Mouse (Mus musculus) kidney, embryonic 15.5 days (tissue): ENCODE measurements at regions not wholly inside any gene's neighbourhood (a gene's known extent, or its start where the extent isn't known, plus 50 kb on each side); places are given as distances from the start of the nearest gene placed in this dataset.

ENCODE experiments used
- ATAC-seq: fragments of 200-750 bp; cut with Nextera tagmentation; replicated peaks from 2 replicates; pipeline ENCODE4 v1.8.0; 2017; ENCODE audit warnings: moderate TSS enrichment; ENCODE audit not compliant: low FRiP score
- H3K27ac ChIP-seq: fragments of 300-500 bp; sonication (generic); 2 replicates; pipeline ENCODE4 v1.5.1; 2015; ENCODE audit warnings: mild to moderate bottlenecking, inconsistent platforms
- H3K27me3 ChIP-seq: fragments of 300-500 bp; sonication (generic); 2 replicates; pipeline ENCODE4 v1.6.1; 2015; ENCODE audit warnings: inconsistent platforms
- H3K36me3 ChIP-seq: fragments of 300-500 bp; sonication (generic); 2 replicates; pipeline ENCODE4 v1.6.1; 2015; ENCODE audit warnings: inconsistent platforms
- H3K4me1 ChIP-seq: fragments of 300-500 bp; sonication (generic); 2 replicates; pipeline ENCODE4 v1.6.1; 2015; ENCODE audit warnings: inconsistent platforms
- H3K4me2 ChIP-seq: fragments of 300-500 bp; sonication (generic); 2 replicates; pipeline ENCODE4 v1.6.1; 2015; ENCODE audit warnings: moderate library complexity, mild to moderate bottlenecking, inconsistent platforms
- H3K4me3 ChIP-seq: fragments of 300-500 bp; sonication (generic); replicated peaks from 2 replicates; pipeline ENCODE4 v1.5.1; 2015; ENCODE audit warnings: mild to moderate bottlenecking, inconsistent platforms
- H3K9ac ChIP-seq: fragments of 300-500 bp; sonication (generic); 2 replicates; pipeline ENCODE4 v1.6.1; 2015; ENCODE audit warnings: mild to moderate bottlenecking, inconsistent platforms
- H3K9me3 ChIP-seq: fragments of 300-500 bp; sonication (generic); replicated peaks from 2 replicates; pipeline ENCODE4 v1.6.1; 2016; ENCODE audit warnings: inconsistent platforms
- WGBS: fragments of 180-500 bp; shearing (Covaris S2); methylation state at CpG from one replicate; pipeline ENCODE4 v1.1.7; 2015; ENCODE audit warnings: mixed read lengths; 5-methylcytosine and 5-hydroxymethylcytosine counted together

DNA sequence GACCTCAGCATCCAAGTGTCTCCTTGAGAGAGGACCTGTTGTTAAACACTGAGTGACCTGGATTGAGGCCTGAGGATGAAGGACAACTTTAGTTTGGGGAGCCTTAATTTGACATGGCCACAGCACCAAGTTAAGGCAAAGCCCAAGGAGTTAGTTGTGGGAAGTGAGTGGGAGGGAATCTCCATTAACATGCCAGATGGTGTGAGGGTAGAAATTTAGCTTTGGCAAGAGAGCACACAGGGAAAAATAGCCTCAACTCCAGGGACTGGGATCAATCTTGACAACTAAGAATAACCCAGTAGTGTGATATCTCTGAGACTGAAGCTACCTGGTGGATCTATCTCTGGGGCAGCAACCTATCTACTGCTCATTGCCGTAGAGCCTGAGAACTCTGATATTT, 105.4 kb downstream of the Ahr start:
- no peaks in the 10 kb centered on the region for H3K9me3 ChIP-seq
- no peak for ATAC-seq
- no peak overlapping the region for H3K4me3 ChIP-seq
- H3K4me2 ChIP-seq, result no peak overlapping the region
- H3K27me3 ChIP-seq, result no peaks in the 10 kb centered on the region
- H3K27ac ChIP-seq, result no peak overlapping the region
- H3K9ac ChIP-seq, result no peak overlapping the region
- WGBS, result 95% methylated on average over 1 of the region's 1 CpGs
- H3K36me3 ChIP-seq, result no peaks in the 10 kb centered on the region
- no peaks in the 10 kb centered on the region for H3K4me1 ChIP-seq

DNA sequence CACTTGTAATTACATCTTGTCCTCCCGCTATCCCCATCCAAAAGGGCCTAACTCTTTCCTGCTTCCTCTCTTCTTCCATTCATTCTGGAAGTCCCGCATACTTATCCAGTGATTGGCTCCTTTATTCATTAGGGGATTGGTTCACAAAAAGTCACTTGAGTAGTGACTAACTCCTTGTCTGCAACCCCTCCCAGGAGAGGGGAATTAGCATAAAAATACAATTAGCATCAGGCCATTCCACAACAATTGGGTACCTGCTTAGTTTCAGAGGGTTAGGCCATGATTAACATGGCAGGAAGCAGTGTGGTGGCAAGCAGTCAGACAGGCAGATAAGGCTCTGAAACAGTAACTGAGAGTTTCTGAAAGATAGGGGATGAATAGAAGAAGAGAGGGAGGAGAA, 115.6 kb downstream of the Ahr start:
- no peak overlapping the region for H3K9ac ChIP-seq
- H3K4me3 ChIP-seq, result no peak overlapping the region
- 87% methylated on average over 2 of the region's 2 CpGs for WGBS
- H3K4me2 ChIP-seq, result no peak overlapping the region
- H3K27ac ChIP-seq, result no peak overlapping the region
- H3K36me3 ChIP-seq, result no peaks in the 10 kb centered on the region
- no peaks in the 10 kb centered on the region for H3K4me1 ChIP-seq
- no peaks in the 10 kb centered on the region for H3K9me3 ChIP-seq
- H3K27me3 ChIP-seq, result no peaks in the 10 kb centered on the region
- no peak for ATAC-seq

DNA sequence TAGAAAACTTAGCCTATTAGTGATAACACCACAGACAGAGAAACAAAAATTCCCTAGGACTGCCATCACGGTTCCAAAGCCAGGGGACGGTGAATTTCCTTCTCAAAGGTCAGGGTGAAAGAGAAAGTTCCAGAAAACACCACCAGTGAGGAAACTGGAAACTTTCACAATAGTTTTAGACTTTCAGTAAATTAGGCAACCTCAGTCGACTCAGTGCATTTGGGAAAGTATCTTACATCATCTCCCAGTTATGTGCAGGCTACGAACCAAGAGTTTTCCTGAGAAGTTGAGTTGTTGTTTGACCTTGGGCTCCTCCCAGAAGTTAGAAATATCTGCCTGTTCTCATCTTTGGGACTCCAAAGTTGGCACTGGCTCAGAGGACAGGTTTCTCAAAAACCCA, 116.9 kb downstream of the Ahr start:
- no peak overlapping the region for H3K4me3 ChIP-seq
- H3K9ac ChIP-seq, result no peak overlapping the region
- no peak overlapping the region for H3K4me2 ChIP-seq
- no peak overlapping the region for H3K27ac ChIP-seq
- no peaks in the 10 kb centered on the region for H3K9me3 ChIP-seq
- H3K27me3 ChIP-seq, result no peaks in the 10 kb centered on the region
- no peaks in the 10 kb centered on the region for H3K4me1 ChIP-seq
- WGBS, result 72% methylated on average over 4 of the region's 4 CpGs
- ATAC-seq, result no peak
- H3K36me3 ChIP-seq, result no peaks in the 10 kb centered on the region

DNA sequence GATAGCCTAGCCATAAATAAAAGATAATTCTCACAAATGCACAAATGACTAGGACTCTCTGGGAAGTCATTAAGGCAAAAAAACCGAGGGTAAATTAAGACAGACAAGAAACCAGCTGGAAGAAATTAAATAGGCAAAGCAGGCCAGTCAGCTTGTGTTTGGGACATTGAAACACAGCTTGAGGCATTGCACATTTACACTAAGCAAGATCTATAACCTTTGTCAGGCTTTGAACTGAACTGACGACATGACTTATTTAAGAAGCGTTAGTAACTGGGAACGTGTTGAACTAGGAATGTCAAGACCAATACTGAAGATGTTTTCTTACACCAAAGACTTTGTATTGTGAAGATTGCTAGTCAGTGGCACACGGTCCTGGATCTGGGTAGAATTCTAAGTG, 118.3 kb downstream of the Ahr start:
- no peak overlapping the region for H3K27ac ChIP-seq
- no peaks in the 10 kb centered on the region for H3K4me1 ChIP-seq
- no peaks in the 10 kb centered on the region for H3K36me3 ChIP-seq
- ATAC-seq, result no peak
- H3K9ac ChIP-seq, result no peak overlapping the region
- WGBS, result 54% methylated on average over 5 of the region's 5 CpGs
- H3K9me3 ChIP-seq, result no peaks in the 10 kb centered on the region
- H3K4me3 ChIP-seq, result no peak overlapping the region
- no peaks in the 10 kb centered on the region for H3K27me3 ChIP-seq
- H3K4me2 ChIP-seq, result no peak overlapping the region

DNA sequence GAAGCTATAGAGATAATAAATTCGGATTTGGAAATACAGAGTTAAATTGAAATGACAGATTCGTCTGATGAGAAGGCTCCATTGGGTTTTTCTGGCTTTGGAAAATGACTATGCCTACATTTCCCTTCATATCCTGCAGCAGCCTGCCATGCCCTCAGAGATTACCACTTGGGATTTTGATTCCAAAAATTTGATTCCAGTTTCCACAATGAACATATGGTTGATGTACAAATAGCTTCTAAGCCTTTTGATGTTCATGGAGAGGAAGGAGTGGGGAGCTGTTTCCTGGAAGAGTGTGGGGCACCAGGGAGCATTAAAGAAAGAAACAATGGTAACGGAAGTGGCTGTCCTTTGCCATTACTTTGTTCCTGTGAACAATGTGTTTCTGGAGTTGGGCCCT, 122.1 kb downstream of the Ahr start:
- no peak for ATAC-seq
- Histone ChIP-seq H3K36me3 (no peaks in the 10 kb centered on the region), H3K4me3 (no peak overlapping the region), H3K27me3 (no peaks in the 10 kb centered on the region), H3K4me2 (no peak overlapping the region), H3K27ac (no peak overlapping the region), H3K9me3 (no peaks in the 10 kb centered on the region), H3K4me1 (0 out of 2 replicates have a peak, but pooled peaks cover 6% of the 10 kb centered on the region), H3K9ac (no peak overlapping the region)
- 71% methylated on average over 3 of the region's 3 CpGs for WGBS

DNA sequence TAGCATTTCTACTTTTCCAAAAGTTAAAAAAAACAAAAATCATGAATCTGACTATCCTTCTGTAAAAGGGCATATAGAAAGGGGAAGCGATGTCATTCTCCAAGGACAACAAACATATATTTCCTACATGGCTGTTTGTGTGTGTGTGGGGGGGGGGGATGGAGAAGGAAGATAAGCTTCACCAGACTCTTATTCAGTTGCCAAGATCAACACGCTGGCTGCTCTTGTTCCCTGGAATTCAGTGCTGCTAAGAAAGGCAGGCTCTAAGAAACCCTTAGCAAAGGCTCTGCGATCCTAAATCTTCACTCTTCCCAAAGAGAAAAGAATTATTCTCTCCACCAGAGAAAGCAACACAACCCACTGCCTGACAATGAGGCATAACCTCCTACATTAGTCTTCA, 126.4 kb downstream of the Ahr start:
- Histone ChIP-seq H3K4me3 (no peak overlapping the region), H3K9me3 (no peaks in the 10 kb centered on the region), H3K27me3 (no peaks in the 10 kb centered on the region), H3K9ac (no peak overlapping the region), H3K36me3 (no peaks in the 10 kb centered on the region), H3K4me2 (no peak overlapping the region), H3K27ac (peak overlapping the region; percentile 80), H3K4me1 (0 out of 2 replicates have a peak, but pooled peaks cover 6% of the 10 kb centered on the region)
- ATAC-seq, result peak; percentile 85
- 47% methylated on average over 3 of the region's 3 CpGs for WGBS

DNA sequence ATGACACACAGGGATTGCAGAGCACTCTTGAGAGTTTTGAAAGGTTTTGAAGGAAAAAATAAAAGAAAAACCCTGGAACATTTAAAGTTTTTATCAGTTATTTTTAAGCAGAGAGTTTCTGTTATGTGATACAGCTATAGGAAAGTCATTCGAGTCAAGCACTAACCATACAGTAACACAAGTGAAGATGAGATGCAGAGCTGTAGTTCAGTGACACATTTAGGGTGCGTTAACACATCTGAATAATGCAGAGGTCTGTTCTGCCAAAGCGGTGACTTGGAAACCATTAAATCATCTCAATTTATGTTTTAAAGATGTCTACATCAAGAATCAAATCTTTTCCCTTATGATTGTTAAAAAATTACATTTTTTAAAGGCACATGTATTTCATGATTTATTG, 126.8 kb downstream of the Ahr start:
- 51% methylated on average over 3 of the region's 3 CpGs for WGBS
- no peak overlapping the region for H3K4me3 ChIP-seq

DNA sequence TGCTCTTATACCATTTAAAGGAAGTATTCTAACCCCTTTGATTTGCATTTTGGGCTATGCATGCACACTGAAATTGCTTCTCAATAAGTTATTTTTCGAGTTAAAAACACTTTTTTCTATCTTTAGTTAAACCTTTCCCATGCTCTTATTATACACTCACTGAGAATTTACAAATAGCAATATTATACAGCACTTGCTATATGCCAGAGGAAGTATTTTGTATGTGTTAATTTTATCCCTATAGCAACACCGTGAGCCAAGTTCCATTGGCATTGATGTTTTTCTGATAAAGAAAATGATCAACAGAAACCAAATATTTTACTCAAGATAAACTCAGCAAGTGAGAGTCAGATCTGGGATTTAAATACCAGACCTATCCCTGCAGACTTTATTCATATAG, 133.0 kb downstream of the Ahr start:
- Histone ChIP-seq H3K9ac (no peak overlapping the region), H3K36me3 (no peaks in the 10 kb centered on the region), H3K27me3 (no peaks in the 10 kb centered on the region), H3K4me3 (no peak overlapping the region), H3K9me3 (no peaks in the 10 kb centered on the region), H3K27ac (no peak overlapping the region), H3K4me1 (no peaks in the 10 kb centered on the region), H3K4me2 (no peak overlapping the region)
- ATAC-seq, result no peak
- WGBS, result 72% methylated on average over 2 of the region's 2 CpGs

More for the DNA sequence above, 126.8 kb downstream of the Ahr start:
- Histone ChIP-seq H3K27ac (no peak overlapping the region), H3K36me3 (no peaks in the 10 kb centered on the region), H3K9me3 (no peaks in the 10 kb centered on the region), H3K9ac (no peak overlapping the region), H3K27me3 (no peaks in the 10 kb centered on the region), H3K4me2 (no peak overlapping the region), H3K4me1 (0 out of 2 replicates have a peak, but pooled peaks cover 6% of the 10 kb centered on the region)
- ATAC-seq, result no peak

DNA sequence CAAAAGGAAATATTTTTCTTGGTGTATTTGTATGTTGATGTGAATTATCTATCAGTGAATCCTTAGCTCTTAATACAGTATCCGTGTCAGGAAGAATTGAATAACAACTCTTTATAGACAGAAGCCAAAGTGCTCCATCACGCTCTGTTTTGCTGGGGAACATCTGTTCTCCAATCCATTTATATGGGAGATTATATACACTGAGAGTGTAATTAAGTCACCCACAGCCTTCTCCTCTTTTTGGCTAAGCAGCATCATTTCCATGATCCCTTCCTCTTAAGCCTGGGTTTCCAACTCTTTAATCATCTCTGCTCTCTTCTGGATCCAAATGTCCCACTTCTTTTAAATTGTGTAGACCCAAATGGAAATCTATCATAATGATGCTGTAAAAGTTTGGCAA, 133.6 kb downstream of the Ahr start:
- WGBS, result 78% methylated on average over 2 of the region's 2 CpGs

DNA sequence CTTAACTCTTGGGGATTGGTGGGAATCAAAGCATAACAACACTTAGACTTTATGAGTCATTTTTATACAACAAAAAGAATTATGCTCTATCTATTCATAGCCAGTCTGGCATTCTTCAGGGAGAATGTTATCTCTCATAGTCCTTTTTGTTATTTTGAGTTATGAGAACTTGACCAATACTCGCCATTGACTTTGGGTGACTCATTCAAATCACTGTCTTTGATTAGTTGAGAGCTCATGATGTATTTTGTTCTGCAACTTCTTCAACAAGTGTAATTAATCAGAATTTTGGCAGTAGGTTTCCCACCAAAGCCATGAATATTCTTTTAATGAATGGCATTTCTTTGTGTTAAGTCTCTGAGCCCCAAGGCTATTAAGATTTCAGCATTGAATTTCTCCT, 139.6 kb downstream of the Ahr start:
- Histone ChIP-seq H3K4me2 (no peak overlapping the region), H3K27ac (no peak overlapping the region), H3K9me3 (no peaks in the 10 kb centered on the region), H3K9ac (no peak overlapping the region), H3K27me3 (no peaks in the 10 kb centered on the region), H3K4me3 (no peak overlapping the region), H3K36me3 (no peaks in the 10 kb centered on the region), H3K4me1 (no peaks in the 10 kb centered on the region)
- 88% methylated on average over 1 of the region's 1 CpGs for WGBS
- ATAC-seq, result no peak

More for the DNA sequence above, 133.6 kb downstream of the Ahr start:
- Histone ChIP-seq H3K9me3 (no peaks in the 10 kb centered on the region), H3K27me3 (no peaks in the 10 kb centered on the region), H3K4me3 (no peak overlapping the region), H3K4me1 (no peaks in the 10 kb centered on the region), H3K4me2 (no peak overlapping the region), H3K27ac (no peak overlapping the region), H3K9ac (no peak overlapping the region), H3K36me3 (no peaks in the 10 kb centered on the region)
- ATAC-seq, result no peak

DNA sequence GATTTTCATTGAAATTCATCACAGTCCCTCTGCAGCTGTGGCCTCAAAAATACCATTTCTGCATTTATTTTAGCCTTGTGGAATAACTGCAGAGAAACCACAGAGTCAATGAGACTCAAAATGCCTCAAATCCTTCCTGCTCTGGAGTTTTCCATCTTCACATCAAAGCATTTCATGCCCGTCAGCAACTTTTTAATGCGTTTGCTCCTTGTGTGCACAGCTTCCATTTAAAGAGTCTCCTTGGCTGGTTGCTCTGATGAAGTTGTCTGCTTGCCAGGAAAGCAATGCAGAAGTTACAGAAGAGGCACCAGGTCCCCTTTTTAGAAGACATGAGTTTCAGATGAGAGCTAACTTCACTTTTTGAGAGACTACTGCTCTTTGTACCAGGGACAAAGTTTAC, 142.7 kb downstream of the Ahr start:
- no peak for ATAC-seq
- no peaks in the 10 kb centered on the region for H3K36me3 ChIP-seq
- no peaks in the 10 kb centered on the region for H3K4me1 ChIP-seq
- no peaks in the 10 kb centered on the region for H3K27me3 ChIP-seq
- no peak overlapping the region for H3K27ac ChIP-seq
- H3K4me3 ChIP-seq, result no peak overlapping the region
- 73% methylated on average over 2 of the region's 2 CpGs for WGBS
- no peaks in the 10 kb centered on the region for H3K9me3 ChIP-seq
- no peak overlapping the region for H3K9ac ChIP-seq
- H3K4me2 ChIP-seq, result no peak overlapping the region

DNA sequence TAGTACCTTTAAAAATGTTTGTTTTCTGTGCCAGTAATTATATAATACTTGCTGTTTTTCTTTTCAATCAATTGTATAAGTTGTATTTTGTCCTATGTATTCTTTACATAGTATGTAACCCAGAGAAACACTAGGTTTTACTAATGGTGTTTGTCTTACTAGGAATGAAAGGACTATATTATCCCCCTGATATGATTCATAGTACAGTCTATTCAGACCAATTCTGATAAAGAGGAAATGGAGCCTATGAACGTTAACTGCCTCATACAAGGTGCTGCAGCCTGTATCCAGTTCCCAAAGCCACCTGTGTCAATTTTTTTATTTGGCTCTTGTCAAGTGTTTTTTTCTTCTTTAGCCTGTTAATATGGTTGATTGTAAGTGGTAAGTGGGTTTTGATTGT, 144.6 kb downstream of the Ahr start:
- Histone ChIP-seq H3K4me3 (no peak overlapping the region), H3K9me3 (no peaks in the 10 kb centered on the region), H3K4me1 (no peaks in the 10 kb centered on the region), H3K27me3 (no peaks in the 10 kb centered on the region), H3K27ac (no peak overlapping the region), H3K4me2 (no peak overlapping the region), H3K36me3 (no peaks in the 10 kb centered on the region), H3K9ac (no peak overlapping the region)
- ATAC-seq, result no peak
- WGBS, result 73% methylated on average over 1 of the region's 1 CpGs

DNA sequence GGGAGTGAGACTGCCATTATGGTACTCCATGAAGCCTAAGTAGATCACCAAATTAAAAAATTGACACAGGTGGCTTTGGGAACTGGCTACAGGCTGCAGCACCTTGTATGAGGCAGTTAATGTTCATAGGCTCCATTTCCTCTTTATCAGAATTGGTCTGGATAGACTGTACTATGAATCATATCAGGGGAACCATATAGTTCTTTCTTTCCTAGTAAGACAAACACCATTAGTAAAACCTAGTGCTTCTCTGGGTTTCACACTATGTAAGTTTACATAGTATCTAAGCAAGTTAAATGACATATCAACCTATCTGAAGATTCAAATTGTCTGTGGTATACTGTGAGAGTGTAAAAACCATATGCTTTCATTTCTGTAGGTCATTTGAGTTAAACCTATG, 145.0 kb downstream of the Ahr start:
- ATAC-seq, result no peak

More for the DNA sequence above, 145.0 kb downstream of the Ahr start:
- no peaks in the 10 kb centered on the region for H3K4me1 ChIP-seq
- H3K4me3 ChIP-seq, result no peak overlapping the region
- H3K27ac ChIP-seq, result no peak overlapping the region
- H3K4me2 ChIP-seq, result no peak overlapping the region
- no peaks in the 10 kb centered on the region for H3K9me3 ChIP-seq
- no peaks in the 10 kb centered on the region for H3K27me3 ChIP-seq
- H3K36me3 ChIP-seq, result no peaks in the 10 kb centered on the region
- H3K9ac ChIP-seq, result no peak overlapping the region
